Mouse (Mus musculus): ENCODE data around the gene Dlgap1. TPM values are rescaled to one million over a fixed set of nuclear protein-coding genes. Genes with fewer than 3 reads are reported as not detected.
"Not testable (repeated sequence)": the region's sequence is repeated elsewhere in the genome, so short reads cannot be mapped to it uniquely, and the experiment has no call there.

The Dlgap1 gene
- polyA plus RNA-seq, 1 experiment from 2014 or later = 0.52 TPM

DNA sequence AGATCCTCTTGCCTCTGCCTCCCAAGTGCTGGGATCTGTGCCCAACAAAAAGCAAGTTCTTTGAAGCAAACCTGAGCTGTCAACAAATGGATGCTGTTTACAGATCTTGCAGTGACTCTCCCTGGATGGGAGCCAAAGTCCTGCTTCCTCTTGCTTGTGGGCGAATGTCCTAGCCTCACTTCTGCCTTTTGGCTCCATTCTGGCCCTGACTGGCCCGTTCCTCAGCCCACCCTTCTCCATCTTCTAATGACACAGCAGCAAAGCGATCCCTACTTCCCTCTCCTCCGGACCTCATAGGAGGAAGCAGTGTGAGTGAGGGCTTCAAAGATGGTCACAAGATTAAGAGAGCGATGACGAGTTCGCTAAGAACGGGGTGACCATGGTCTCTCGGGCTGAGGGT is 863.7 kb downstream of the Dlgap1 start:
- 79% methylated on average over 9 of the region's 9 CpGs for WGBS
- H3K4me1 ChIP-seq (replicated peaks) = no peaks in the 10 kb centered on the region

DNA sequence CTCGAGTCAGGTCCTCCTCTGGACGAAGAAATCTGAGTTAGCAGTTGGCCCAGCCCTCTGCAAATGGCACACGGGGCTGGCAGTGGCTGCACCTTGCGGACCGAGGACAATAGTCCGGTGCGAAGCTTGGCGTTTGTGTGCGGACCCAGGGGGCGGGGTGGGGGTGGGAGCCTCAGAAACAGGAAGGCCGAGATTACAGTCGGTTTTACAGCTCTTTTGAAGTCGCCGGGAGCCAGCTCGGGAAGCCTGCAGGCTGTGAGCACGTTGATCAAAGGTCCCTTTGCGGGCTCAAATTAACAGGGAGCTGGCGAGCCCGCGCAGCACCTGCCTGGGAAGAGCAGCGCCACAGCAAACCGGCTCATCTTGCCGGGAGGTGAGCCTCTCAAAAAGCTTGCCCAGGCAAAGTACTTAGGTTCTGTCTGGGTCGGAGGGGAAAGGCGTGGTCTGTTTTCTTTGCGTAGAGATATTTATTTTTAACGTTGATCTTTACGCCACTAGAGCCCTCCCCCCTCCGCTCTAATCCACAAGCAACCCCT is 865.6 kb downstream of the Dlgap1 start:
- H3K27me3 ChIP-seq (replicated peaks) = no peaks in the 10 kb centered on the region; the same call in 1 of the 2 replicates
- peak overlapping the region; percentile 55 for H3K9ac ChIP-seq
- H3K36me3 ChIP-seq = 0 out of 2 replicates have a peak, but pooled peaks cover 3% of the 10 kb centered on the region
- WGBS = under 1% methylated on average over 29 of the region's 29 CpGs
- H3K27ac ChIP-seq (ENCODE audit: poor library complexity, severe bottlenecking) = no peak overlapping the region
- H3K4me1 ChIP-seq (replicated peaks) = no peaks in the 10 kb centered on the region
- peak overlapping the region; percentile 49 for H3K4me3 ChIP-seq
- ATAC-seq (ENCODE audit: insufficient number of reproducible peaks, low FRiP score) = no peak
- H3K9me3 ChIP-seq (replicated peaks) = no peaks in the 10 kb centered on the region
- H3K4me2 ChIP-seq = peak overlapping the region; percentile 92

More for the DNA sequence above, 863.7 kb downstream of the Dlgap1 start:
- Histone ChIP-seq H3K36me3 (no peaks in the 10 kb centered on the region), H3K4me3 (no peak overlapping the region), H3K9me3 (replicated peaks) (no peaks in the 10 kb centered on the region), H3K27me3 (replicated peaks) (no peaks in the 10 kb centered on the region; the same call in 1 of the 2 replicates), H3K27ac (ENCODE audit: poor library complexity, severe bottlenecking) (no peak overlapping the region), H3K9ac (no peak overlapping the region), H3K4me2 (no peak overlapping the region)
- ATAC-seq (ENCODE audit: insufficient number of reproducible peaks, low FRiP score) = peak; percentile 22; the same call in 1 of the 2 replicates

DNA sequence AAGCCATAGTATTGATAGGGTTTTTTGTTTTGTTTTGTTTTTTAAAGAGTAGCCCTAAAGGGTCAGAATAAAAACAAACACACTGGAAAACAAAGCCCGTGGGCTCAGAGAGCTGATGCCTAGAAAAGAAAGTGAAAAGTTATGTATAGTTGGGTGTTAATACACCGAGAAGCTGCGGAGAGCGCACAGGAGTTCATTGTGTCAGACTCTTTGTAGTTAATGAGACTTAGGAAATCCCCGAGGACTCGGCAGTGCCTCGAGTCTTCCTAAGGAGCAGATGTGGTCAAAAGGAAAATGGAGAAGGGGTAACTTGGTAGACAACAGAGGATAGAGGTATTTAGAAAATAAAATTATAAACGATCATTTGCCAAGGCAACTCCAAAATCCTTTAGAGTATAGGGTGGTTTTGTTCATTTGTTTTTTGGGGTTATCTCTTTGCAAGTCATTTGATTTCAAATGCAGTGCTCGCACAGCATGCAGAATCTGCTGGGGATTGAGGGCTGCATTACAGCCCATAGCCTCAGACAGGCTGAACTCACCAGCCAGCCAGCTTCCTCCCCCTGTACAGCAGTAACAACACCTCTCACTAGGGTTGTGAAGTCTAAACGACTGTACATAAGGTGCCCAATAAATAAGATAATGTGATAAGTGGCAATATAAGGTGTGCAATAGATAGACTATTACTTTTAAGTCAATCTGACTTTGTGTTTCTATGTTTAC is 866.4 kb downstream of the Dlgap1 start:
- H3K4me2 ChIP-seq = peak overlapping the region; percentile 92
- 0 out of 2 replicates have a peak, but pooled peaks cover 9% of the 10 kb centered on the region for H3K36me3 ChIP-seq
- H3K9ac ChIP-seq = no peak overlapping the region
- no peak overlapping the region for H3K27ac ChIP-seq (ENCODE audit: poor library complexity, severe bottlenecking)
- no peaks in the 10 kb centered on the region; the same call in 1 of the 2 replicates for H3K27me3 ChIP-seq (replicated peaks)
- H3K4me3 ChIP-seq = peak overlapping the region; percentile 49
- no peak for ATAC-seq (ENCODE audit: insufficient number of reproducible peaks, low FRiP score)
- 4% methylated on average over 10 of the region's 10 CpGs for WGBS
- no peaks in the 10 kb centered on the region for H3K4me1 ChIP-seq (replicated peaks)
- H3K9me3 ChIP-seq (replicated peaks) = no peaks in the 10 kb centered on the region

DNA sequence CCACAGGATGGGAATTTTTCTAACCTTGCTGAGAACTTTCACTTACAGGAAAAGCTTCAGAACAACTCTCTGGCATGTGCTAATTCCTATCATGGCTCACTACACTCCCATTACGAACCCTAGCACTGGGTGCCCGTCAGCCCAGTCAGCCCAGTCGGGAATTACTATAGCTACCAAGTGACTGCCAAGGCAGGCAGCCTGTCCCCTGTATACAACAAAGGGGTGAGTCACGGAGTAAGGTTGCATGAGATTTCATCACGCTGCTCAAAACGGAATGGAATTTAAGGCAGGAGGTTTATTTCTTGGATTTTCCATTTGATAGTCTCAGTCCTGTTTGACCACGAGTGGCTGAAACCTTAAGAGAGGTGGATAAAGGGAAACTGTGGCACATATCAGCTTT is 867.9 kb downstream of the Dlgap1 start:
- peaks cover 17% of the 10 kb centered on the region; the same call in 1 of the 2 replicates for H3K36me3 ChIP-seq
- no peak overlapping the region for H3K4me2 ChIP-seq
- H3K9ac ChIP-seq = no peak overlapping the region
- H3K27me3 ChIP-seq (replicated peaks) = no peaks in the 10 kb centered on the region; the same call in 1 of the 2 replicates
- H3K9me3 ChIP-seq (replicated peaks) = no peaks in the 10 kb centered on the region
- ATAC-seq (ENCODE audit: insufficient number of reproducible peaks, low FRiP score) = no peak
- no peak overlapping the region for H3K4me3 ChIP-seq
- 59% methylated on average over 7 of the region's 7 CpGs for WGBS
- H3K27ac ChIP-seq (ENCODE audit: poor library complexity, severe bottlenecking) = no peak overlapping the region
- H3K4me1 ChIP-seq (replicated peaks) = no peaks in the 10 kb centered on the region

DNA sequence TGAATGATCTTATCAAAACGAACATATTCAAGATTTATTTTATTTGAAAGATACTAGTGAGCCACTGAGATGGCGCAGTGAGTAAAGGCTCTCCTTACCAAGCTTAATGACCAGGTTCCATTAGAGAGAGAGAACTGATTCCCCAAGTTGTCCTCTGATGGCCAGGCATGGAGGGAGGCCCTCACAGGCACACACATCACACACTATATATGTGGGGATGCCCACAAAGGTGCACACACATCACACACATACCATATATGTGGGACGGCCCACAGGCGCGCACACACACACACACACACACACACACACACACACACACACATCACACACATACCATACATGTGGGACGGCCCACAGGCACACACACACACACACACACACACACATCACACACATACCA is 868.6 kb downstream of the Dlgap1 start:
- not testable (repeated sequence) for ATAC-seq (ENCODE audit: insufficient number of reproducible peaks, low FRiP score); H3K4me2 ChIP-seq; H3K9ac ChIP-seq

DNA sequence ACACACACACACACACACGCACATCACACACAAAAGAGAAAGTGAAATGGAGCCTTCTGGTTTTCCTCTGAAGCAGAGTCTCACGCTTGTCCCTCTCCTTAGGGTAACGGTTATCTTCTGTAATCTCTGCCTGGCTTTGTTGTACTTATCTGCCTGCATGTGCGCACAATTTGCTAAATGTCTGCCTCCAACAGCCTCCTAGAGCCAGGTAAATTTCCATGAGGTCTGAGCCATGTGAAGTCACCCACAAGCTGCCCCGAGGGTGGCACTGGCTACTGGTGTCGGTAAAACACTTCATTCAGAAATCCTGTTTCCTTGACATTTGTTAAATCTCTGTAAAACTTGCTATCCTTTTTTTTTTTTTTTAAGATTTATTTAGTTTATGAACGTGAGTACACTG is 869.2 kb downstream of the Dlgap1 start:
- Histone ChIP-seq H3K27me3 (replicated peaks) (no peaks in the 10 kb centered on the region; the same call in 1 of the 2 replicates), H3K9me3 (replicated peaks) (no peaks in the 10 kb centered on the region), H3K9ac (no peak overlapping the region), H3K27ac (ENCODE audit: poor library complexity, severe bottlenecking) (no peak overlapping the region), H3K36me3 (peaks cover 25% of the 10 kb centered on the region), H3K4me1 (replicated peaks) (no peaks in the 10 kb centered on the region), H3K4me2 (no peak overlapping the region), H3K4me3 (no peak overlapping the region)
- 74% methylated on average over 7 of the region's 7 CpGs for WGBS
- ATAC-seq (ENCODE audit: insufficient number of reproducible peaks, low FRiP score) = no peak

More for the DNA sequence above, 868.6 kb downstream of the Dlgap1 start:
- 89% methylated on average over 6 of the region's 6 CpGs for WGBS
- H3K4me3 ChIP-seq; H3K27me3 ChIP-seq (replicated peaks); H3K27ac ChIP-seq (ENCODE audit: poor library complexity, severe bottlenecking); H3K4me1 ChIP-seq (replicated peaks); H3K9me3 ChIP-seq (replicated peaks): not testable (repeated sequence)
- H3K36me3 ChIP-seq = peaks cover 21% of the 10 kb centered on the region; the same call in 1 of the 2 replicates

DNA sequence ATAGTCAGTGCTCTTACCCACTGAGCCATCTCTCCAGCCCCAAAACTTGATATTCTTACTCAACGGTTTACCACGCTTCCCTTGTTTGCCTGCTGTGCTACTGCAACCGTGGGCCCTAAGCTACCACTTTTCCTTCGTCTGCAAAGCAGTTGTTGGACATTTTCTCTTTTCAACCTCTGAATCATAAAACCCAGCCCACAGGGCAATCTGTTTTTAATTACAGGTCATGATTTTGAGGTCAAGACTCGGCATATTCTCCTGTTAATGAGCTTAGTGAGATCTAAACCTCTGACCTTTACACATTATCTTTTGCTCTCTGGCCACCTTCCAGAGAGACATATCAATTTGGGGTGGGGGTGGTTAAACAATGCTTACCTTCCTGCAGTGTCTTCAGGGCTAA is 869.7 kb downstream of the Dlgap1 start:
- H3K4me1 ChIP-seq (replicated peaks) = no peaks in the 10 kb centered on the region
- no peaks in the 10 kb centered on the region; the same call in 1 of the 2 replicates for H3K27me3 ChIP-seq (replicated peaks)
- no peak overlapping the region for H3K27ac ChIP-seq (ENCODE audit: poor library complexity, severe bottlenecking)
- H3K9me3 ChIP-seq (replicated peaks) = no peaks in the 10 kb centered on the region
- no peak overlapping the region for H3K4me3 ChIP-seq
- peaks cover 30% of the 10 kb centered on the region for H3K36me3 ChIP-seq
- ATAC-seq (ENCODE audit: insufficient number of reproducible peaks, low FRiP score) = no peak
- H3K9ac ChIP-seq = no peak overlapping the region
- H3K4me2 ChIP-seq = no peak overlapping the region
- WGBS = 72% methylated on average over 5 of the region's 5 CpGs

DNA sequence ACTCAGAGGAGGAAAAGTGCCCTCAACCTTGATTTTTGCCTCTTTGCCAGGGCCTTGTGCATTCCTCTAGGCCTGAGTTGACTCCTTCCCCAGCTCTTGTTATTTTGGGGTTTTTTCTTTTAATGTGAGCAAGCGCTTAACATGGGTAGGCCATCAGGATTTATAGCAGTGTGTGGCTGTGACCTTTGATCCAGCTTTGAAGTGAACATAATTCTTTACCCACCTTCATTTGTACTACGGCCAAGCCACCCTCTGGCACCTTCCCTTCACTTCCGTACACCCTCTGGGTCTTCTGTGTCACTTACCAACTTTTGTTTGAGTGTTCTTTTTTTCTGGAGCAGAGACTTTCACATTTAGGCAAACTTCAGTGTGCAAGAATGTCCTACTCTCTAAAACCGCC is 874.4 kb downstream of the Dlgap1 start:
- Histone ChIP-seq H3K27me3 (replicated peaks) (no peaks in the 10 kb centered on the region), H3K4me2 (no peak overlapping the region), H3K9me3 (replicated peaks) (no peaks in the 10 kb centered on the region), H3K4me1 (replicated peaks) (peaks cover 19% of the 10 kb centered on the region), H3K9ac (no peak overlapping the region), H3K36me3 (peaks cover 49% of the 10 kb centered on the region), H3K4me3 (no peak overlapping the region), H3K27ac (ENCODE audit: poor library complexity, severe bottlenecking) (no peak overlapping the region)
- ATAC-seq (ENCODE audit: insufficient number of reproducible peaks, low FRiP score) = no peak
- whole genome bisulfite sequencing = 91% methylated on average over 4 of the region's 4 CpGs

DNA sequence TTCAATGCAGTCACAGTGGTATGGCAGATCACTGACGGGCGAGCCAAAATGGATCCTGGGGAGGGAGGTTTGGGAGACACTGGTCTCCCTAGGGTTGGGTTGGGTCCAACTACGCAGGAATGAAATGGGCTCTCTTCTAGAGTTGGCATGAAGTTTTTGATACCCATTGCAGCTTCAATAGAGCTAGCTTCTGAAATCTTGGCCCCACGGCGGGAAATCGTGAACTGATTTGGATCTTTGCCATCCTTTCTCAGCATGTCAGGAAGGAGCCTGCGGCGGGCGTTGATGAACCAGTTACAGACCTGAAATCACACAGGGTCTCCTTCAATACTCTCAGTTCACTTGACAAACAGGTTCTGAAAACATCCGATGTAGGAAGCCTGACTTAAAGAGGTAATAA is 876.1 kb downstream of the Dlgap1 start:
- no peak for ATAC-seq (ENCODE audit: insufficient number of reproducible peaks, low FRiP score)
- H3K9me3 ChIP-seq (replicated peaks) = no peaks in the 10 kb centered on the region
- H3K27me3 ChIP-seq (replicated peaks) = no peaks in the 10 kb centered on the region
- H3K4me3 ChIP-seq = no peak overlapping the region
- no peak overlapping the region for H3K4me2 ChIP-seq
- peaks cover 19% of the 10 kb centered on the region for H3K4me1 ChIP-seq (replicated peaks)
- no peak overlapping the region for H3K9ac ChIP-seq
- WGBS = 61% methylated on average over 10 of the region's 10 CpGs
- peaks cover 41% of the 10 kb centered on the region for H3K36me3 ChIP-seq
- no peak overlapping the region for H3K27ac ChIP-seq (ENCODE audit: poor library complexity, severe bottlenecking)

DNA sequence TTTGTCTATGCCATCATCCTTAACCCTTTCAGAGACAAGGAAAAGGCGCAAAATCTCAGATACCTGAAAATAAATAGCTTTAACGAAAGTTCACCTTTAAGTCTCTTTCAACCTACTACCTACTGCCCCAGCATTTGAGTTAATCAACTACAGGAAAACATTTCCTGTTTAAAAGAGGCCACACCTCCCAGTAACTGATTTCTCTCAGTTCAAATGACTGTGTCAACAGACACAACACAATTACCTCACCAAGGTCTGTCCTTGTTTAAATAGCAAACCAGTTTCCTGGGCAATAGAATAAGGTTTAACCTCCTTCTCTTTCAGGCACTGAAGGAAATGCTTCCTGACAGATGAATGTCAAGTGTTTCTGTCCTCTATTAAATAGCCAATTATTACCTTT is 876.7 kb downstream of the Dlgap1 start:
- 89% methylated on average over 2 of the region's 2 CpGs for WGBS
- Histone ChIP-seq H3K27me3 (replicated peaks) (no peaks in the 10 kb centered on the region), H3K4me1 (replicated peaks) (peaks cover 19% of the 10 kb centered on the region), H3K4me2 (no peak overlapping the region), H3K9me3 (replicated peaks) (no peaks in the 10 kb centered on the region), H3K4me3 (no peak overlapping the region), H3K9ac (no peak overlapping the region), H3K36me3 (peaks cover 37% of the 10 kb centered on the region), H3K27ac (ENCODE audit: poor library complexity, severe bottlenecking) (no peak overlapping the region)
- ATAC-seq (ENCODE audit: insufficient number of reproducible peaks, low FRiP score) = no peak

DNA sequence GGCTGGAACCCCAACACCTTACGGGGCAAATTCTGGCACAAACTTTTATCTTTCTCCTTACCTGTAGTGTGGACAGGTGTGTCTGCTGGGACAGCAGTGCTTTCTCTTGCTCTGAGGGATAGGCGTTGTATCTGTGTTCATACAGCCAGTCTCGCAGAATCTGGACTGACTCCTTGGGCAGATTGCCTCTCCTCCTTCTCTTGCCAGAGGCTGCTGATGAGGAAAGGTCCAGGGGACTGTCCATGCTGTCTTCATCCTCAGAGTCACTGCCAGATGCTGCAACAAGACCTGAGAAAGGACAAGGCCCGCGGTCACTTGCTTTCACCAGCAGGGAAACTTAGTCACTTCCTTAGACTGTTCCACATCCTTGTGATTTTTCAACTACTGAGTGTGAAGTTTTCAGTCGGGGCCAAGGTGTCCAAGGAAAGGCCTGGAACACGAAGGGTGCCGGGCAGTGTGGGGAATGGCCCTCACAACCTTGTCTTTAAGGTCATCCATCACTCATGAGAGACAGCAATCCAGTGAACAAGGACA is 877.3 kb downstream of the Dlgap1 start:
- H3K27ac ChIP-seq (ENCODE audit: poor library complexity, severe bottlenecking) = no peak overlapping the region
- H3K4me2 ChIP-seq = no peak overlapping the region
- no peak overlapping the region for H3K4me3 ChIP-seq
- no peaks in the 10 kb centered on the region for H3K9me3 ChIP-seq (replicated peaks)
- WGBS = 64% methylated on average over 8 of the region's 8 CpGs
- ATAC-seq (ENCODE audit: insufficient number of reproducible peaks, low FRiP score) = no peak
- H3K9ac ChIP-seq = peak overlapping the region; percentile 36; the same call in 1 of the 2 replicates
- H3K4me1 ChIP-seq (replicated peaks) = peaks cover 19% of the 10 kb centered on the region
- peaks cover 37% of the 10 kb centered on the region for H3K36me3 ChIP-seq
- H3K27me3 ChIP-seq (replicated peaks) = no peaks in the 10 kb centered on the region

Data from heart, embryonic 12.5 days (tissue).